ENCODE assay signal across 13 mouse cellular contexts in genomic region chr8:107329595-107329994, GRCm38 (mm10). TPM values are rescaled to one million over a fixed set of nuclear protein-coding genes. Genes with fewer than 3 reads are reported as not detected.
A peak's percentile ranks its signal among the peaks of the same experiment; 100 is the strongest.
DNase-seq lines count a peak whose midpoint lies in the region; ATAC-seq and TF ChIP-seq lines count a peak whose summit lies in the region.
"Had no signal": no experiment of that assay in that cellular context is flagged by ENCODE, and none has a peak within 500 bp of the region (broad histone marks: within the 10 kb centered on the region; RNA-seq: fewer than 3 reads in every experiment).

No protein-coding gene starts in this region.

- no peak for ATAC-seq in hindbrain, postnatal 0 days
- peak; percentile 68 for ATAC-seq in granulocyte monocyte progenitor cell, adult 5-6 weeks (replicated peaks; ENCODE audit: poor library complexity, severe bottlenecking)

- no peaks in the 10 kb centered on the region for H3K27me3 ChIP-seq in hindbrain, postnatal 0 days (ENCODE audit: insufficient read depth, low read length)
- H3K27me3 ChIP-seq in hindbrain, embryonic 10.5 days (ENCODE audit: insufficient read depth, poor library complexity, severe bottlenecking) = no peaks in the 10 kb centered on the region
- H3K27me3 ChIP-seq in MEL (ENCODE audit: control insufficient read depth in 1 of 2, insufficient read depth in 2 of 2, low read length in 2 of 2) = no peaks in the 10 kb centered on the region
- H3K27me3 ChIP-seq: embryonic facial prominence, embryonic 15.5 days; kidney, embryonic 15.5 days had no signal

- no peak overlapping the region for H3K9ac ChIP-seq in hindbrain, postnatal 0 days (replicated peaks; ENCODE audit: low read length)
- no peak overlapping the region for H3K9ac ChIP-seq in MEL (ENCODE audit: control insufficient read depth, low read depth, low read length, poor library complexity, severe bottlenecking)
- H3K9ac ChIP-seq: embryonic facial prominence, embryonic 15.5 days; kidney, embryonic 15.5 days had no signal

- TF ChIP-seq EP300 in MEL (IDR thresholded peaks at IDR 0.05; ENCODE audit: low read depth in 1 of 2, low read length in 2 of 2) = peak; percentile 11 to 21; a peak in 1 of 4 replicates

- 82% methylated on average over 1 of the region's 1 CpGs for WGBS in hindbrain, postnatal 0 days
- whole genome bisulfite sequencing in hindbrain, embryonic 10.5 days = 77% methylated on average over 1 of the region's 1 CpGs

- TF ChIP-seq RAD21 in MEL (IDR thresholded peaks at IDR 0.05; ENCODE audit: low read depth, low read length) = peak; percentile 29

- no peaks in the 10 kb centered on the region for H3K4me1 ChIP-seq in hindbrain, postnatal 0 days (ENCODE audit: insufficient read depth, low read length)
- no peaks in the 10 kb centered on the region for H3K4me1 ChIP-seq in hindbrain, embryonic 10.5 days (replicated peaks)
- no peaks in the 10 kb centered on the region for H3K4me1 ChIP-seq in MEL (ENCODE audit: control insufficient read depth in 1 of 2, insufficient read depth in 2 of 2, low read length in 2 of 2)
- H3K4me1 ChIP-seq: embryonic facial prominence, embryonic 15.5 days; kidney, embryonic 15.5 days had no signal

- no peaks in the 10 kb centered on the region for H3K9me3 ChIP-seq in hindbrain, postnatal 0 days (ENCODE audit: low read length)
- no peaks in the 10 kb centered on the region for H3K9me3 ChIP-seq in hindbrain, embryonic 10.5 days
- no peaks in the 10 kb centered on the region for H3K9me3 ChIP-seq in MEL (replicated peaks; ENCODE audit: insufficient read depth, low read length)
- H3K9me3 ChIP-seq: embryonic facial prominence, embryonic 15.5 days; kidney, embryonic 15.5 days had no signal

- H3K36me3 ChIP-seq in hindbrain, postnatal 0 days (ENCODE audit: insufficient read depth, low read length) = no peaks in the 10 kb centered on the region
- no peaks in the 10 kb centered on the region for H3K36me3 ChIP-seq in hindbrain, embryonic 10.5 days
- peaks cover 0 to 11% of the 10 kb centered on the region in 2 experiments; a peak in 2 of 4 replicates for H3K36me3 ChIP-seq in MEL (ENCODE audit: control insufficient read depth in 1 of 2, insufficient read depth in 2 of 2, low read length in 2 of 2)
- H3K36me3 ChIP-seq: embryonic facial prominence, embryonic 15.5 days; kidney, embryonic 15.5 days had no signal

- H3K4me3 ChIP-seq in hindbrain, postnatal 0 days (ENCODE audit: low read length) = no peak overlapping the region
- H3K4me3 ChIP-seq in hindbrain, embryonic 10.5 days = no peak overlapping the region
- H3K4me3 ChIP-seq in MEL (ENCODE audit: control insufficient read depth in 1 of 2, insufficient read depth in 1 of 2, low read depth in 2 of 2, low read length in 2 of 2) = no peak overlapping the region
- H3K4me3 ChIP-seq: embryonic facial prominence, embryonic 15.5 days; kidney, embryonic 15.5 days had no signal

- DNase-seq in hindbrain, postnatal 0 days (ENCODE audit: low spot score) = no peak
- no peak for DNase-seq in hindbrain, embryonic 10.5 days (ENCODE audit: low spot score)
- peak; percentile 82 for DNase-seq in 416B (ENCODE audit: low read depth)
- peak; percentile 84 for DNase-seq in MEL (ENCODE audit: low read depth, low spot score)
- DNase-seq in spleen, postnatal 4 days (ENCODE audit: low spot score in 2 of 2) = no peak
- no peak for DNase-seq in adrenal gland, adult 2 months
- DNase-seq in spleen, postnatal 36 days (ENCODE audit: low spot score in 2 of 2) = no peak
- DNase-seq: cerebellum, adult 11 months; gastrocnemius, postnatal 10 days; right cerebral cortex, postnatal 25 days had no signal

- no peak for TF ChIP-seq POLR2A in MEL (IDR thresholded peaks at IDR 0.05; ENCODE audit: control insufficient read depth in 1 of 2, insufficient read depth in 1 of 2, low read depth in 1 of 2, low read length in 2 of 2, poor library complexity in 1 of 2)

- no peak overlapping the region for H3K27ac ChIP-seq in hindbrain, postnatal 0 days
- no peak overlapping the region for H3K27ac ChIP-seq in hindbrain, embryonic 10.5 days
- H3K27ac ChIP-seq in MEL (ENCODE audit: control insufficient read depth, low read depth, low read length) = no peak overlapping the region
- H3K27ac ChIP-seq: embryonic facial prominence, embryonic 15.5 days; kidney, embryonic 15.5 days had no signal

- no peaks in the 10 kb centered on the region for H3K79me2 ChIP-seq in MEL (ENCODE audit: control insufficient read depth, insufficient read depth, low read length, poor library complexity)

- peak; percentile 27; the same call in 1 of the 2 replicates for TF ChIP-seq CTCF in hindbrain, postnatal 0 days (IDR thresholded peaks at IDR 0.05; ENCODE audit: low read depth)
- peak; percentile 42 to 67 (median 43); a peak in 5 of 6 replicates for TF ChIP-seq CTCF in MEL (IDR thresholded peaks at IDR 0.05 in 2 of 3, conservative IDR thresholded peaks at IDR 0.05 in 1 of 3; ENCODE audit: control insufficient read depth in 1 of 3, insufficient read depth in 1 of 3, low read depth in 2 of 3, low read length in 3 of 3, poor library complexity in 1 of 3, severe bottlenecking in 1 of 3)

- no peak overlapping the region for H3K4me2 ChIP-seq in hindbrain, postnatal 0 days (ENCODE audit: low read depth, low read length)
- H3K4me2 ChIP-seq: embryonic facial prominence, embryonic 15.5 days; kidney, embryonic 15.5 days had no signal

TF ChIP-seq in MEL, 35 proteins besides CTCF, POLR2A, EP300 and RAD21:
- TF ChIP-seq GATA1 (IDR thresholded peaks at IDR 0.05; ENCODE audit: low read depth, low read length) = peak; percentile 70
- peak; percentile 63 for TF ChIP-seq SMC3 (IDR thresholded peaks at IDR 0.05; ENCODE audit: low read depth, low read length)
- TF ChIP-seq MAX (IDR thresholded peaks at IDR 0.05; ENCODE audit: low read length) = 0 out of 2 replicates have a peak, but pooled peaks have one; percentile 30
- 0 out of 2 replicates have a peak, but pooled peaks have one; percentile 26 for TF ChIP-seq SIN3A (IDR thresholded peaks at IDR 0.05; ENCODE audit: low read length)
- no peak for TF ChIP-seq GABPA (IDR thresholded peaks at IDR 0.05; ENCODE audit: low read depth, low read length)

RNA-seq across cellular contexts. Expression of gene Nfat5, which starts 36.3 kb away (rescaled TPM):
- 22.8 and 23.5 TPM in 2 replicates for total RNA-seq in hindbrain, postnatal 0 days (2014; rRNA removed)
- 6.9 and 7.0 TPM in 2 replicates for polyA plus RNA-seq in hindbrain, postnatal 0 days (2015; fragmentation: Nextera tagmentation; extraction: Ambion mirVana)
- 8.7 and 9.9 TPM in 2 replicates for polyA plus RNA-seq in hindbrain, embryonic 10.5 days (2016; fragmentation: Nextera tagmentation; extraction: Ambion mirVana)
- 4.2 and 5.1 TPM in 2 replicates for total RNA-seq in MEL (2012; rRNA removed)
- polyA plus RNA-seq in MEL (2012; ENCODE audit: insufficient read depth in 1 of 2, insufficient read length in 2 of 2, low read depth in 1 of 2, low replicate concordance in 2 of 2, missing spikeins in 1 of 2) = 10 to 100 TPM in 1 of 2 experiments, not detected in 1; 11.3 TPM
- 32.0 TPM in 2 replicates for total RNA-seq in granulocyte monocyte progenitor cell, adult 5-6 weeks (2014; fragmentation: Nextera tagmentation)
- 15.6 and 27.1 TPM in 2 replicates for total RNA-seq in granulocyte monocyte progenitor cell, adult 5-6 weeks (2017)
- total RNA-seq in adrenal gland, adult 2 months (2021) = 100 to 1,000 TPM in 1 of 2 experiments, 10 to 100 TPM in 1; 89.8 to 141 TPM
- 31.2 and 33.9 TPM in 2 replicates for polyA plus RNA-seq in adrenal gland, adult 2 months (2012; rRNA removed)

Comparison
In these comparisons a context has a peak if more than half of its experiments do, and no peak if none do; other contexts are left out.
1. DNase-seq: peak in 416B (single experiment) and MEL (single experiment); none in hindbrain, postnatal 0 days (single experiment), hindbrain, embryonic 10.5 days (single experiment), spleen, postnatal 4 days (0 of 2), adrenal gland, adult 2 months (single experiment) and spleen, postnatal 36 days (0 of 2).